Mouse (Mus musculus): ENCODE results near the gene Msi2.
A peak's percentile ranks its signal among the peaks of the same experiment; 100 is the strongest.

Gene Msi2

GRCm38 (mm10) chr11:88713479-88713878, 4.8 kb downstream of the Msi2 start:
- DNase-seq (ENCODE audit: low spot score in 2 of 2) = no peak

GRCm38 (mm10) chr11:88709876-88710614, 8.3 kb downstream of the Msi2 start:
- DNase-seq (ENCODE audit: low spot score in 2 of 2) = no peak

GRCm38 (mm10) chr11:88707228-88707775, 11.0 kb downstream of the Msi2 start:
- no peak for DNase-seq (ENCODE audit: low spot score in 2 of 2)

- no peak for DNase-seq (ENCODE audit: low spot score in 2 of 2)
Measured at GRCm38 (mm10) chr11:88704688-88705087, 13.6 kb downstream of the Msi2 start.

- no peak for DNase-seq (ENCODE audit: low spot score in 2 of 2)
Measured at GRCm38 (mm10) chr11:88703220-88703619, 15.1 kb downstream of the Msi2 start.

GRCm38 (mm10) chr11:88701976-88702659, 16.2 kb downstream of the Msi2 start:
- no peak for DNase-seq (ENCODE audit: low spot score in 2 of 2)

GRCm38 (mm10) chr11:88701020-88701419, 17.3 kb downstream of the Msi2 start:
- no peak for DNase-seq (ENCODE audit: low spot score in 2 of 2)

- no peak for DNase-seq (ENCODE audit: low spot score in 2 of 2)
Measured at GRCm38 (mm10) chr11:88700202-88700711, 18.1 kb downstream of the Msi2 start.

- DNase-seq (ENCODE audit: low spot score in 2 of 2) = no peak
Measured at GRCm38 (mm10) chr11:88693905-88694893, 24.1 kb downstream of the Msi2 start.

GRCm38 (mm10) chr11:88693002-88693769, 25.1 kb downstream of the Msi2 start:
- DNase-seq (ENCODE audit: low spot score in 2 of 2) = no peak

GRCm38 (mm10) chr11:88692374-88692773, 25.9 kb downstream of the Msi2 start:
- DNase-seq (ENCODE audit: low spot score in 2 of 2) = peak in 1 of 2 experiments; percentile 49

GRCm38 (mm10) chr11:88690556-88691287, 27.6 kb downstream of the Msi2 start:
- DNase-seq (ENCODE audit: low spot score in 2 of 2) = no peak

GRCm38 (mm10) chr11:88689831-88690459, 28.4 kb downstream of the Msi2 start:
- no peak for DNase-seq (ENCODE audit: low spot score in 2 of 2)

GRCm38 (mm10) chr11:88688644-88689043, 29.7 kb downstream of the Msi2 start:
- no peak for DNase-seq (ENCODE audit: low spot score in 2 of 2)

- no peak for DNase-seq (ENCODE audit: low spot score in 2 of 2)
Measured at GRCm38 (mm10) chr11:88687711-88688110, 30.6 kb downstream of the Msi2 start.

- DNase-seq (ENCODE audit: low spot score in 2 of 2) = no peak
Measured at GRCm38 (mm10) chr11:88687010-88687409, 31.3 kb downstream of the Msi2 start.

- no peak for DNase-seq (ENCODE audit: low spot score in 2 of 2)
Measured at GRCm38 (mm10) chr11:88686061-88686460, 32.3 kb downstream of the Msi2 start.

- DNase-seq (ENCODE audit: low spot score in 2 of 2) = no peak
Measured at GRCm38 (mm10) chr11:88683026-88683770, 35.1 kb downstream of the Msi2 start.

- no peak for DNase-seq (ENCODE audit: low spot score in 2 of 2)
Measured at GRCm38 (mm10) chr11:88677350-88677749, 41.0 kb downstream of the Msi2 start.

All from heart, adult 9 months (tissue).